Mouse (Mus musculus) cerebral cortex, adult 2 months (tissue): ENCODE results near the gene Nxf7.

Experiments used
- WGBS: fragments of 180-500 bp; shearing (Covaris S2); methylation state at CpG from one replicate; pipeline ENCODE4 v1.1.7; 2018; 5-methylcytosine and 5-hydroxymethylcytosine counted together

Nxf7 gene

GRCm38 (mm10) chrX:135598677-135599076 is at the start of gene Nxf7:
Nxf7 (minus strand) TSS chrX:135598777.
- WGBS: 80% methylated on average over 2 of the region's 2 CpGs

DNA sequence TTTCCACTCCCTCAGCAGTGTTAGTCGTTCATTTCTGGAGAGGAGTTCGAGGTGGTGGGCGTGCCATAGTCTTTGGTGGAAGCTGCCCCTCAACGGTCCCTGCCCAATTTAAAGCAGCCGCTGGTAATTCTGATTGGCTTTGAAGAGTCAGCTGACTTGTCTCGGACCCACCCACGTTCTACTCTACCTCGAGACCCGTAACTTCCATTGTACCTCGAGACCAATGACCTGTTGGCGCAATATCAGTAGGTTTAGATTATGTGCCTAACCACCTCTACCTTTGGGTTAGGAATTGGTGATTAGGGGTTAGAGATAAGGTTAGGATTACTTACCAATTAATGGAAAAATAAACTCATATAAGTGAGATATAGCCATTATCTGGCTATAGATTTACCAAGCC is 29.0 kb upstream of the Nxf7 start, which contains the start of gene Prame:
Prame (minus strand) TSS at position 101 of the 400 bp plus-strand sequence.
- WGBS: 89% methylated on average over 11 of the region's 11 CpGs

- WGBS: 46% methylated on average over 3 of the region's 3 CpGs
Observed at GRCm38 (mm10) chrX:135601298-135602029, 2.9 kb upstream of the Nxf7 start.

DNA sequence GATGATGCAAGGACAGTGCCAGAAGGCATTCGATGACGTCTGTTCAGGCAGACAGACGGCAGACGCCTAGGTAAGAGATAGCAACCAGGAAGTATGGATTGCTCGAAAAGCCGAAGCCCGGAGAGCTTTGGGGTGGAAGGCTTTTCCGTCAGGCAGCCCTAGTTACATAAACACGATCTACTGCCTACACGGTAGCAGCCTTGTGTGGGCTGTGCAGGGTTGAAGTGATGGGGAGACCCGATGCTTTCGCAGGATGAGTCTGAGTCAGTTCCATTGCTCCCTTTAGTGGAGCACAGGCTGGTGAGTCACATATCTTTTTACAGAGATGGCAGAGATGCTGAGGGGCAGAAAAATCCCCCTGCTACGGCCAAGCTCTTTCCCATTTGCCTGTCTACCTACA is 481 bp downstream of the Nxf7 start:
- WGBS: 51% methylated on average over 13 of the region's 13 CpGs

DNA sequence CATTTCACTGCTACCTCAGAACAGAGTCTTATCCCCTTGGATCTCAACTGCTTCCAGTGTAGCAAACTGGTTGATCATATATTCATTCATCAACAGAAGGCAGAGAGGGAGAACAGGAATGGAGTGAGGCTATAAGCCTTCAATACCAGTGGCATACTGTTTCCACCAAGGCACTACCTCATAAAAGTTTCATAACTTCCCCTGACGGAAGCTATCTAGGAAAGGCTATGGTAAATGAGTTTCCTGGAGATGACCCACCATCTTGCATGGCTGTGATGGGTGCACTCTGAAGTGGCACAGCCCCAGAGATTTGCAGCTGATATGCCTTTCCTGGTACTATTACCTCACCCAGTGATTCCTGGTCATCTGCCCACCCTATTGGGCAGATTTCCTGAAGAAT is 22.2 kb downstream of the Nxf7 start:
- 71% methylated on average over 1 of the region's 1 CpGs for WGBS

- WGBS: 77% methylated on average over 9 of the region's 9 CpGs
Observed at GRCm38 (mm10) chrX:135574958-135575628, 23.5 kb downstream of the Nxf7 start.

DNA sequence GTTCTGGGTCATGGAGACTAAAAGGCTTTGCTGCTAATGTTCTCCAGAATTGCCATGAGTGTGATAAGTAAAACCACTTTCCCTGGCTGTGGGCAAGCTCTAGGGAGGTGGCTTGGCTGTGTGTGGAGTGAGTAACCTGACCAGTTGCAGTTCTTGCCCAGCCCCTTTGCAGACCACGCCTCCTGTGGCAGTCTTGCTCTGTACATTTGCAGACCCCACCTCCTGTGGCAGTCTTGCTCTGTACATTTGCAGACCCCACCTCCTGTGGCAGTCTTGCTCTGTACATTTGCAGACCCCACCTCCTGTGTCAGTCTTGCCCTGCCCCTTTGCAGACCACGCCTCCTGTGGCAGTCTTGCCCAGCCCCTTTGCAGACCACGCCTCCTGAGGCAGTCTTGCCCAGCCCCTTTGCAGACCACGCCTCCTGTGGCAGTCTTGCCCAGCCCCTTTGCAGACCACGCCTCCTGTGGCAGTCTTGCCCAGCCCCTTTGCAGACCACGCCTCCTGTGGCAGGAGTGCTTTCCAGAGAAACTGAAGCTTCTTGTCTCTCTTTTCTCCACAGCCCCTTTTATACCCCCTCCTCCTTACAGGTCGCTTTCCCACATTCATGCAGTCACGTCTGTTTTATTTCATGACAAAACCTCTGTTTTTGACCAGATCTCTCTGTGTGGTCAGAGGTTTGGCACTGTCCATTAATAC is 24.2 kb downstream of the Nxf7 start:
- WGBS: 34% methylated on average over 8 of the region's 8 CpGs

GRCm38 (mm10) chrX:135569467-135569866 is 29.1 kb downstream of the Nxf7 start:
- 10% methylated on average over 2 of the region's 2 CpGs for WGBS

DNA sequence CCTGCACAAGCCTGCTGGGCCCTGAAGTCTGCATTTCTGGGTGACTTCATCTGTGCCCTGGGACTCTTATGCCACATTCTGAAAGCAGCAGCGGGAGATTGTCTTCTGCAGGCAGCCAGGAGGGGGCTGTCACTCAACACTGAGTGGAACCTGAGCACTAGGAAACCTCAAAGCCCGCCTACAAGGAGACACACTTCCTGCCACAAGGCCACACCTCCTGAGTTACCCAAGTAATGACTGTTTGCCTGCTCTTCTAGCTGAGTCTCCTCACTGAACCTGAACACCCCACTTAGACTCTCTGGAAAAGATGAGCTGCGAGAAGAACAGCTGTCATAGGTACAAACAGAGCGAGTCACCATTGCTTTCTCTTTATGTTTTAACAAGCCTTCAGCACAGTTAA is 33.6 kb downstream of the Nxf7 start:
- WGBS: 68% methylated on average over 4 of the region's 4 CpGs

GRCm38 (mm10) chrX:135562841-135563240 is 35.7 kb downstream of the Nxf7 start:
- WGBS: 49% methylated on average over 2 of the region's 2 CpGs

DNA sequence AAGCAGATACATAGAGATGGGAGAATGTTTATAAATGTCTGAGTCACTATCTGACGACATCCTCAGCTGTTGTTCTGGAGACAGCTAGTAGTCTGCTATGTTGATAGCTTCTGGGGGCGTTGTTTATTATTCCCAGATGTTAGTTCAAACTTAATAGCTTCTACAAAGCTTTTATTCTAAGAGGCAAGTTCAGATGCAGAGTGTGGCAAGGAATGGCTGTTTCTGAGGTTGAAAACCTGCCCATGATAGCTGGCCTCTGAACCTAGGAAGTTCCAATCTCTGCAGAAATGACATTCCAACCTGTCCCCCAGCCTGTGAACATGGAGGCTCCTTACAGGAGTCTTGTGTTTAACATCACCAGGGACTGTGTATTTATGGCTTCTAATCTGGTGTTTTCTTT is 36.9 kb downstream of the Nxf7 start:
- WGBS: 36% methylated on average over 2 of the region's 2 CpGs

DNA sequence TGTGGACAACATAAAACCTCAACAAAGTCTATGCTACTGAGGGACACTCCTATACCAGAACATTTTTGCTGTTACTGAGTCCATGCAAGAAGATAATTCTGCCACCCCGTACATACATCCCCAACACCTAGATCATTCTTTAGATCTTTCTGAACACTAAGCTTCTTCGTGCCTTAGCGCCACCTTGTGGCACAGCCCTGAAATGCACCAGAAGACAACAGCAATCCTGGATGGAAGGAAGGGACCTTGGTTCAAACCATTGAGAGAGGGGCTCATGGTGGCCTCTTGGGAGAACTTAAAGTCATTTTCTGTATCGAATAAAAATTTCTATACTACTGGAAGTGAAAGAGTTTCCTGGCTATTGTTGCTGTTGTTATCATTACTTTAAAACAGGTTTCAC is 37.6 kb downstream of the Nxf7 start:
- WGBS: 23% methylated on average over 4 of the region's 4 CpGs

GRCm38 (mm10) chrX:135559665-135560064 is 38.9 kb downstream of the Nxf7 start:
- WGBS: 9% methylated on average over 8 of the region's 8 CpGs
